Mouse (Mus musculus) left cerebral cortex, postnatal 14 days (tissue): ENCODE data around the gene Sprr1a. TPM values are rescaled to one million over a fixed set of nuclear protein-coding genes. Genes with fewer than 3 reads are reported as not detected.
A peak's percentile ranks its signal among the peaks of the same experiment; 100 is the strongest.
"Not testable (repeated sequence)": the region's sequence is repeated elsewhere in the genome, so short reads cannot be mapped to it uniquely, and the experiment has no call there.

Source experiments
- DNase-seq, 2 experiments: peaks; one replicate each; pipeline ENCODE4 v3.0.0; 2021 to 2022; ENCODE audit warnings: low spot score in 2 of 2, mixed read lengths in 1 of 2
- intact Hi-C: fragments of 180-260 bp; cut with DNase I; formaldehyde crosslinking; loops from one replicate; pipeline ENCODE4 v1.15.1; 2025
- long read RNA-seq, 2 experiments: library from polyadenylated mRNA; stranded (forward); transcript quantifications; one replicate each; pipeline ENCODE4 v2.0.0; 2021
- total RNA-seq, 2 experiments: library from RNA; stranded (reverse); gene quantifications; 2 replicates each; pipeline ENCODE4 v1.2.3; 2021

The Sprr1a gene
- total RNA-seq = not detected
- long read RNA-seq, experiment 1, partial matches to known transcripts = 0 of 1 reads
- long read RNA-seq, experiment 1, other reads (novel, unspliced or antisense) = 0 of 1 reads
- long read RNA-seq, experiment 2 = 0 reads

- intact Hi-C loops = no loop called here
- no peak for DNase-seq
Observed at GRCm38 (mm10) chr3:92485863-92486262, at the start of gene Sprr1a. Sprr1a (minus strand) TSS chr3:92485895.

GRCm38 (mm10) chr3:92534411-92534810, 48.7 kb upstream of the Sprr1a start, which contains the start of gene 2310046K23Rik:
2310046K23Rik (minus strand) TSS chr3:92534511.
- intact Hi-C loops = no loop called here
- DNase-seq = no peak

- intact Hi-C loops = loop anchor here (5.0 kb wide), 2 partner anchors 120 to 360 kb away; no protein-coding TSS in a partner anchor
- peak; percentile 37 to 43 for DNase-seq
Observed at GRCm38 (mm10) chr3:92512325-92512724, 26.6 kb upstream of the Sprr1a start.

- intact Hi-C loops = loop anchor here (5.0 kb wide), 2 partner anchors 118 to 358 kb away; no protein-coding TSS in a partner anchor
- DNase-seq = peak; percentile 10 to 15
Observed at GRCm38 (mm10) chr3:92510786-92511185, 25.1 kb upstream of the Sprr1a start.

- intact Hi-C loops = no loop called here
Observed at GRCm38 (mm10) chr3:92508185-92508584, 22.5 kb upstream of the Sprr1a start.

GRCm38 (mm10) chr3:92503528-92503927, 17.8 kb upstream of the Sprr1a start:
- intact Hi-C loops = no loop called here
- no peak for DNase-seq

More at GRCm38 (mm10) chr3:92508185-92508584, 22.5 kb upstream of the Sprr1a start:
- DNase-seq = no peak

- intact Hi-C loops = no loop called here
- DNase-seq = no peak
Observed at GRCm38 (mm10) chr3:92500393-92500792, 14.7 kb upstream of the Sprr1a start, which contains the start of gene Sprr4. Sprr4 (minus strand) TSS chr3:92500493.

GRCm38 (mm10) chr3:92490262-92490661, 4.6 kb upstream of the Sprr1a start:
- intact Hi-C loops, DNase-seq: not testable (repeated sequence)

- DNase-seq = no peak
- intact Hi-C loops = no loop called here
Observed at GRCm38 (mm10) chr3:92486307-92486706, 612 bp upstream of the Sprr1a start.

- DNase-seq, intact Hi-C loops: not testable (repeated sequence)
Observed at GRCm38 (mm10) chr3:92481249-92481648, 4.4 kb downstream of the Sprr1a start.

GRCm38 (mm10) chr3:92470111-92470510, 15.6 kb downstream of the Sprr1a start:
- DNase-seq = no peak
- intact Hi-C loops = no loop called here

GRCm38 (mm10) chr3:92467424-92467823, 18.3 kb downstream of the Sprr1a start:
- intact Hi-C loops = no loop called here

GRCm38 (mm10) chr3:92466576-92466975, 19.1 kb downstream of the Sprr1a start:
- intact Hi-C loops = no loop called here
- no peak for DNase-seq

More at GRCm38 (mm10) chr3:92467424-92467823, 18.3 kb downstream of the Sprr1a start:
- no peak for DNase-seq

- intact Hi-C loops = no loop called here
- DNase-seq = no peak
Observed at GRCm38 (mm10) chr3:92458620-92459019, 27.1 kb downstream of the Sprr1a start, which contains the start of gene Sprr3. Sprr3 (minus strand) TSS chr3:92458720.

GRCm38 (mm10) chr3:92455151-92455550, 30.5 kb downstream of the Sprr1a start:
- no peak for DNase-seq
- intact Hi-C loops = no loop called here

- DNase-seq = no peak
- intact Hi-C loops = no loop called here
Observed at GRCm38 (mm10) chr3:92440177-92440576, 45.5 kb downstream of the Sprr1a start.

- intact Hi-C loops = no loop called here
- DNase-seq = no peak
Observed at GRCm38 (mm10) chr3:92438689-92439088, 47.0 kb downstream of the Sprr1a start, which contains the start of gene Sprr1b. Sprr1b (minus strand) TSS chr3:92438789.
